In genomic region chr2:128203749-128204405, GRCm38 (mm10) we compare ENCODE assay signal across 13 mouse cellular contexts.
A peak's percentile ranks its signal among the peaks of the same experiment; 100 is the strongest.
DNase-seq lines count a peak whose midpoint lies in the region; ATAC-seq and TF ChIP-seq lines count a peak whose summit lies in the region.
"Had no signal": no experiment of that assay in that cellular context is flagged by ENCODE, and none has a peak within 500 bp of the region (broad histone marks: within the 10 kb centered on the region; RNA-seq: fewer than 3 reads in every experiment).

No protein-coding gene starts in this region.

- intact Hi-C loops in gastrocnemius, adult 2 months (cut with DNase I), result no loop called here
- intact Hi-C loops in gastrocnemius, postnatal 14 days (cut with DNase I; ENCODE audit: low total_unique reads), result no loop called here

- peak; percentile 28 for DNase-seq in gastrocnemius, adult 2 months
- no peak for DNase-seq in gastrocnemius, postnatal 14 days
- DNase-seq in lung, postnatal 25 days (ENCODE audit: low spot score), result peak; percentile 57
- DNase-seq in thymus, adult 2 months, result peak; percentile 47
- DNase-seq in heart, adult 9 months (ENCODE audit: low spot score in 2 of 2), result no peak
- no peak for DNase-seq in kidney, adult 8-10 months
- no peak for DNase-seq in ovary, adult 18-20 months (ENCODE audit: low spot score)
- DNase-seq: cerebellum, postnatal 25 days; heart, postnatal 14 days; right cerebral cortex, postnatal 25 days had no signal

- peak; percentile 43 for ATAC-seq in CD4-positive, CD25-positive, alpha-beta regulatory T cell, adult 4 months

- 4% methylated on average over 6 of the region's 6 CpGs for WGBS in thymus, adult 2 months

- H3K4me1 ChIP-seq in thymus, adult 2 months (replicated peaks; ENCODE audit: control insufficient read depth, insufficient read depth, low read length), result peaks cover 12% of the 10 kb centered on the region

- no peak overlapping the region for H3K27ac ChIP-seq in gastrocnemius, adult 2 months
- no peak overlapping the region for H3K27ac ChIP-seq in thymus, adult 2 months (ENCODE audit: control insufficient read depth, insufficient read depth, low read length)
- H3K27ac ChIP-seq: kidney, postnatal 0 days; lung, embryonic 15.5 days had no signal

- no peak overlapping the region for H3K4me3 ChIP-seq in gastrocnemius, adult 2 months
- H3K4me3 ChIP-seq in thymus, adult 2 months (ENCODE audit: control insufficient read depth, insufficient read depth, low read length), result no peak overlapping the region
- H3K4me3 ChIP-seq: lung, embryonic 15.5 days had no signal

- H3K27me3 ChIP-seq in thymus, adult 2 months (ENCODE audit: control insufficient read depth, insufficient read depth, low read length), result no peaks in the 10 kb centered on the region
- H3K27me3 ChIP-seq: lung, embryonic 15.5 days had no signal

- H3K36me3 ChIP-seq in thymus, adult 2 months (ENCODE audit: control insufficient read depth, insufficient read depth, low read length), result no peaks in the 10 kb centered on the region
- H3K36me3 ChIP-seq: lung, embryonic 15.5 days had no signal

- TF ChIP-seq CTCF in gastrocnemius, adult 2 months (IDR thresholded peaks at IDR 0.05), result no peak
- no peak for TF ChIP-seq CTCF in thymus, adult 2 months (IDR thresholded peaks at IDR 0.05; ENCODE audit: borderline replicate concordance, control insufficient read depth, extremely low read depth, insufficient read depth, low read length, poor library complexity)

- no peak for TF ChIP-seq POLR2A in thymus, adult 2 months (IDR thresholded peaks at IDR 0.05; ENCODE audit: control insufficient read depth, extremely low read depth, insufficient read depth, low read length, poor library complexity)

Comparison
In these comparisons a context has a peak if more than half of its experiments do, and no peak if none do; other contexts are left out.
1. DNase-seq: peak in gastrocnemius, adult 2 months (single experiment), lung, postnatal 25 days (single experiment) and thymus, adult 2 months (single experiment); none in gastrocnemius, postnatal 14 days (single experiment), heart, adult 9 months (0 of 2), kidney, adult 8-10 months (0 of 2) and ovary, adult 18-20 months (single experiment).